Mouse (Mus musculus) megakaryocyte progenitor cell, adult 5-6 weeks (primary cell): Measurements from ENCODE around the gene Tram1l1. TPM values are rescaled to one million over a fixed set of nuclear protein-coding genes. Genes with fewer than 3 reads are reported as not detected.

ENCODE experiments used
- ATAC-seq: replicated peaks from 2 replicates; pipeline ENCODE4 v1.8.0; 2016; ENCODE audit warnings: mild to moderate bottlenecking, moderate TSS enrichment, inconsistent platforms; ENCODE audit not compliant: poor library complexity
- total RNA-seq, 2 experiments: library from RNA; stranded (forward) in 1 of 2; stranded (reverse) in 1 of 2; fragments of 157-497, 149-512 nt in 1 of 2; fragments of 200-1000 nt in 1 of 2; gene quantifications; 2 replicates each; pipeline versions ENCODE4 v1.2.3 to v1.2.4; 2015 to 2017

Tram1l1 gene
- total RNA-seq (2015) = not detected in 2 replicates
- not detected in 2 replicates for total RNA-seq (2017)

DNA sequence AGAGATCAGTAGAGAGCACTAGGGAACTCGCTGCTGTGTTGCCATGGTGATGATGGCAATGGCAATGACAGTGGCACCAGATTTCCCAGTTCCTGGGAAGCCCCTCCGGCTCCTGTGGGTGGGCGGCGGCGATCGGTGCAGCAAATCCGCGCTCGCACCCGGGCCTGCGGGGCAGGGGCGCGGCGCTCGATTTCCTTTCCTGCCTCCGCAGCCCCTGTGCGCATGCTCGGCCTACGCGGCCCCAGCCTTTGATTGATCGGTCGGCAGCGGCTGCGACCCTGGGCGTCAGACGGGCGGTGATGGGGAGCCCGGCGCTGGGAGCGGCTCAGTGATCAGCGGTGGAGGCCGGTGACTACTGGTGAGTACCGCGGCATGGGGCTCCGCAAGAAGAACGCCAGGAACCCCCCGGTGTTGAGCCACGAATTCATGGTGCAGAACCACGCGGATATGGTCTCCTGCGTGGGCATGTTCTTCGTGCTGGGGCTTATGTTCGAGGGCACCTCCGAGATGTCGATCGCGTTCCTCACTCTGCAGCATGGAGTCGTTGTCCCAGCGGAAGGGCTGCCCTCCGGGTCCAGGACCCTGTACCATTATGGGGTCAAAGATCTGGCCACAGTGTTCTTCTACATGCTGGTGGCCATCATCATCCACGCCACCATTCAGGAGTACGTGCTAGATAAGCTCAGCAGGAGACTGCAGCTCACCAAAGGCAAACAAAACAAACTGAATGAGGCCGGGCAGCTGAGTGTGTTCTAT, at the start of gene Tram1l1:
TSS of gene Tram1l1 (plus strand) at position 35 of the 756 bp plus-strand sequence.
- peak; percentile 46 for ATAC-seq

DNA sequence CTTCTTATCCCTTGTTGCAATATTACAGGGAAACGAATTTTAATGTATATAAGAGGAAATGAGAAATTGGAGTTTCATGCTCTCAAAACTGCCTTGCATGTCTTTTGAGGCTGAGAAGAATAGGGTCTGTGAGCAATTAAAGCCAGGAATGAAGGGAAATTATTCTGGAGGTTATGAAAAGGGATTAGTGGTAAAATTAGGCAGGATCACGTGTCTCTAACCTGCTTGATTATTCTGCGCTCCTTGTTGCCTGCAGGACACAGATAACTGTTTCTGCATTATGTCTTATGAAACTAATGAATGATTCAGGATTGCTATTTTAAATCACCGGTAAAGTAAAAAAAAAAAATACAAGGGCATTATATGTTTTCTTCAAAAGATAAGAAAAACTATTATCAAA, 49.4 kb upstream of the Tram1l1 start:
- no peak for ATAC-seq

DNA sequence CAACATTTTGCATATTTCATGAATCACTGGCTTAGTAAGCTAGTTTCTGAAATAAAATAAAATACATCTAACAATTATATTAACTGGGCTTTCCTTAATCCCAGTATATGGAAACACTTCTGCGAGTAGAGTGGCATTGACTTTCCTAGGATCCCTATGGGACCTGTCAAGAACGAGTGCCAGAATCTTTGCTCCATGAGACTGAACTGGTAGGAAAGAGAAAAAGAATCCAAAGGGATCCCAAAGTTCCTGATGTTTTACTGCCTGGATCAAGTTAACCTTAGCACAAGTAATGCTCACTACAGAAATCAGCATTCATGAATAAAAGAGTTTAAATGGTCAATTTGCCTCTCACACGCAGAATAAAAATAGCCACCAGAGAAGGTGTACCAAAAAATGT, 49.0 kb upstream of the Tram1l1 start:
- no peak for ATAC-seq

DNA sequence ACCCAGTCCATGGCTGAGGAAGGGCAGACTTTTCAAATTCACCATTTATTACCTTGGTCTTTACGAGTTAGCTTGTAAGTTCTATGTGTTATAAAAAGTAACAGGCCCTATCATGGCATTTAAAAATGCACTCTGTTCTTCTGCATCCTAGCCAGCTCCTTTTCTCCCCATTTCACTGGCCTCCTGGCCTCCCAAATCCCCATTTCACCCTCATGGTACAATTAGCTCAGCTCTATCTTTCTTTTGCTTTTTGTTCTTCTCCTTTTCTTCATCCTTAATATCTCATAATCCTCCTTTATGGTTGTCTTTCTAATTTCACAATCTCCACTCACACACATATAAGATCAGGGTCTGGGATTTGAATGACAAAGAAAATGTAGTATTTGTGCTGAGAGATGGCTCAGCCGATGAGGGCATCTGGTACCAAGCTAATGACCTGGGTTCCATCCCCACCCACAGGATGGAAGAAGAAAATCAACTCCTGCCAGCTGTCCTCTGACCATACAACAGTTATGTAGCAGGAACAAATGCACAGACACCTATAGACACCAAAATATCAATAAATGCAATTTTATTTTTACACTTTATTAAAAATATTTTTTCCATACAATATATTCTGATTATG, 48.1 kb upstream of the Tram1l1 start:
- ATAC-seq = no peak

DNA sequence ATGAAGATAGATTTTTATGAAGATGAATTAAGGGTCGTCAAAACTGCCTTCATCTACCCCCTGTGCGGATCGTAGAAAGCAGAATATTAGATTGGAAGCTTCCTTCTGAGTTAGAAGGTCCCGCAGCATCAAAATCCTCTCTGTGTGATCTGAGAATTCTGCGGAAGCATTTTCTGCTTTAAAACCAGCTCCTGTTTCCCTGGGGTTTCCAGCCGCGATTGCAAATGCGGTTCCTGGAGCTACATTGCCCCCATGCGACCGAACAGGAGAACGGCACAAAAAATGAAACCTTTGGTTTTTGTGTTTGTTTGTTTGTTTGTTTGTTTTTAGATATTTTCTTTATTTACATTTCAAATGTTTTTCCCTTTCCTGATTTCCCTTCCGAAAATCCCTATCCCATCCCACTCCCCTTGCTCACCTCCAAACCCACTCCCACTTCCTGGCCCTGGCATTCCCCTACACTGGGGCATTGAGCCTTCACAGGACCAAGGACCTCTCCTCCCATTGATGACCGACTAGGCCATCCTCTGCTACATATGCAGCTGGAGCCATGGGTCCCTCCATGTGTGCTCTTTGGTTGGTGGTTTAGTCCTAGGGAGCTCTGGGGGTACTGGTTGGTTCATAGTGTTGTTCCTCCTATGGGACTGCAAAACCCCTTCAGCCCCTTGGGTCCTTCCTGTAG, 45.6 kb upstream of the Tram1l1 start:
- peak; percentile 94 for ATAC-seq

DNA sequence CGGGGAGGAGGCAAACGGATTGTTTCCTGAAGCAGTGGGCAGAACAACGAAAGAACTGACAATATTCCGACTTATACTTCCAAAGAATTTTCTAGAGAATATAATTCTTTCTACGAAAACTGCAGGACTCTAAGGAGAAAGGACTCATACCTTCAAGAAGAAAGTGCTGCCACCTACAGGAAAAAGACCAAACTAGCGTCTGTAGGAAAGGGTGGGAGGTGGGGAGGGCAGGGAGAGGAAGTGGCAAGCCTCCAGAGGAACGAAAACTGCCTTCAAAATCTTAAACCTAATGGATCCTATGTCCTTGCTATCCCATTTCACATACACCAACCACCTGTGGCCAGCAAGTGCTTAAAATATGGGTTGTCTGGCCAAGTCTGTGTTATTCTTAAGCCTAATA, 31.7 kb upstream of the Tram1l1 start:
- peak; percentile 97 for ATAC-seq

DNA sequence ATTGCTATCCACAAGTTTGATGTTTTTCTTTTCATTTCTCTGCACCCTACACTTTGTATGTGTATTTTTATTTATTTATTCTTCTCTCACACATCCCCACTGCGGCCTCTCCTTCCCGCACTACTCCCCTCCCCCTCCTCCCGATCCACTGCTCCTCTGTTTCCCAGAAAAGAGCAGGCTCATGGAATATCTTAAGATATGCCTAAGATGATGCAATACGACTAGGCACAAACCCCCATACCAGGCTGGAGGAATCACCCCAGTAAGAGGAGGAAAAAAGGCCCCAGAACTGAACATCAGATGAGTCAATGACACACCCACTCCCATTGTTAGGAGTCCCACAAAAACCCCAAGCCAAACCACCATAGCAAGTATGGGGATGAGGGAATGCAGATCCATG, 1.4 kb upstream of the Tram1l1 start:
- no peak for ATAC-seq

DNA sequence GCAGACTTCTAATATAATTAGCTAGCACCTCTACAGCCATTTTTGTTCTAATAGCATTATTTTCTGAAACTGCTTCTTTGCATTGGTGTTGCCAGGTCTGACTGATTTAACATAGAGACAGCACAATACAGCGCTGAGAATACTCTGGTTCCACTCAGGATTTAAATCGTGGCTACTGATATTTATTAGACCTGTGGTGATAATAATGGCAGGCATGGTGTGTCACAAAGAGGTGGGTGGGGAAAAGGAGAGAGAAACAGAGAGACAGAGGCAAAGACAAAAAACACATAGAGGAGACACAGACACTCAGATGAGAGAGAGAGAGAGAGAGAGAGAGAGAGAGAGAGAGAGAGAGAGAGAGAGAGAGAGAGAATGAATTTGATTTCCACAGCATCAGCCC, 257 bp upstream of the Tram1l1 start:
- ATAC-seq = no peak

DNA sequence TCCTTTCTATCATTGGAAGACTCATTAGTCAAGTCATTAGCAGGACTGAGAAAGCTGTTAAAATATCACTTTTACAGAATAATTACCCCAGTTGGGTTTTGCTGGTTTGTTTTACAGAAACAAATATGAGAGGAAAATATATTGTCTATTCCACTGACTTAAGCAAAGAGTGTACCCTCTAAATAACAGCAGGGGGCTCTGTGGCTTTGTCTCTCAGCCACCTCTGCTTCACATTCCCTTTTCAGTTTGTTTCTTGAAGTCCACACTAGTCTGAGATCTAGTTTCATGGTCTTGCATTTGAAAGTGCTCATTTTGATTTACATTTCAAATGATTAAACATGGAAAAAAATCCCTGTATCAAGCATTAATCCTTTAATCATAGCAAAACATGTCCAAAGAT, 25.8 kb downstream of the Tram1l1 start:
- ATAC-seq = no peak

DNA sequence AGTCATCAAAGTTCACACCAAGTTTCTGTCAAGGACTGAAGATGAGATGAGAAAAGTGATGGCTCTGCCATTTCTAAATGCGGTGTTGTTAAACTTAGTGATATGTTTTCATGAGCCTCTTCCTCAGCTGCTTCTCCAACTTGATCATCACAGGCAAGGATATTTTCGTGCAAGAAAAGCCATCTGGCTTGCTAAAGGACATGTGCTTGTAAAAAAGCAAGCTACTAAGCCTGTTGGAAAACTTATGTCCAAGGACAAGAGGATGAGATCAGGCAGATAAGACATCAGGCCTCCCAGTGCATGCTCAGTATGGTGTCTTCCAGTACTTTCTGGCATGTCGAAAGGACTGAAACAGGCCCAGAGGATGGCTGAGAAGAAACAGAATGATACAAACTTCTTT, 36.9 kb downstream of the Tram1l1 start:
- no peak for ATAC-seq

DNA sequence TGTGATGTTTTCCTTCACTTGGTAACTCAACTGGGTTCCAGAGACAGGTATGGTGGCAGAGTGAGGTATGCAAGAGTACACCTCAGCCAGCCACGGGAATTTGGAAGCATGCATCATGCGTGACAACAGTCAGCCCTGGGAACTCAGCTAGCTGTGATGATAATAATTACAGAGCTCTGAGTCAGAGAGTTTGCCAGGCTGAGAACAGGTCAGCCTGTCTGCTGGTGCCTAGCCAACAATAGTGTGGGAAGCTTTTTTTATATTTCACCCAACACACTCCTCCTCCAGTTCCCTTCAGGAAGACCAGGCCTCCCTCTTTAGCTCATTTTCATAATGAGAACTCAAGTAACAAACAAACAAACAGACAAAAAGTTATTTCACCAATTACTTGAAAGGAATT, 51.4 kb downstream of the Tram1l1 start:
- ATAC-seq = no peak

Other genes starting within 250 kb of the Tram1l1 start
- gene 1700006A11Rik, start 105.2 kb downstream of the Tram1l1 start, total RNA-seq (2015) = not detected in 2 replicates
- gene 1700006A11Rik, start 105.2 kb downstream of the Tram1l1 start, total RNA-seq (2017) = not detected in 2 replicates